Mouse (Mus musculus) fibroblast of lung, adult 2 months (primary cell): ENCODE results near the gene Snx27.
A peak's percentile ranks its signal among the peaks of the same experiment; 100 is the strongest.

Experiments
- DNase-seq: peaks from one replicate; pipeline ENCODE4 v3.0.0-alpha.2; 2011; ENCODE audit warnings: low read depth

Gene Snx27

DNA sequence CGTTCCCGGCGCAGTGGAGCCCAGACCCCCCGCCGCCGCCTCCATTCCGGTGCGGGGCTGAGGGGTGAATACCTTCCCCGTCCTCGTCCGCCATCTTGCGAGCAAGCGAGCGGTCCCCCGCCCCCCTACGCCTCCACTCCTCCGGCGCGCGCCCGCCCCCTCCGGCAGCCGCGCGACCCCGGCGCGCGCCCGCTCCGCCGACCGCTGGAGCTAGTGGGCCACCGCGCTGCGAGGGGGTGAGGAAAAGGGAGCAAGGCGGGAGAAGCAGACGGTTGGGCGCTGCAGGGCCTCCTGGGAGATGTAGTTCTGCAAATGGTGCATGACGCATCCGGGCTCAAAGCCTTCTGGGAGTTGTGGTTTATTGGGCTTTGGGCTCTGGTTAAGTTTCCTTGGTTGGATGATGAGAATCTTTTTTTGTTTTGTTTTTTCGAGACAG lies at the start of gene Snx27:
TSS of gene Snx27 (minus strand) at position 261 of the 436 bp plus-strand sequence.
- peak; percentile 75 for DNase-seq

DNA sequence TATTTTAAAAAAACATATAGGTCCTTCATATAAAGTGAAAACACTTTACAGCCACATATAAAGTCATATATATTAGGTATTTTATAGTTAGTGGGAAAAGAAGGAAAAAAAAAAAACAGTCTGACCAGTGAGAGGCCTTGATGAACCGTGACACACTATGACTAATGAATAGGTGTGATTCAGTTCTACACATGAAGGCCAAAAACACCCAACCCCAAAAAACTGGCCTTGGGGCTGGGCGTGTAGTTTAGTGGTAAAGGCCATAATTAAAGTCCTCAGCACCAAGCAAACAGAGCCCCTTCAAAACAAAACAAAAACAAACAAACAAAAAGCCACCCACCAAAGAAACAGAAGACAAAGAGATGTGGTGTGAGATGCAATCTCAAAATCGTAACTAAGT lies 47.4 kb upstream of the Snx27 start:
- DNase-seq, result no peak

DNA sequence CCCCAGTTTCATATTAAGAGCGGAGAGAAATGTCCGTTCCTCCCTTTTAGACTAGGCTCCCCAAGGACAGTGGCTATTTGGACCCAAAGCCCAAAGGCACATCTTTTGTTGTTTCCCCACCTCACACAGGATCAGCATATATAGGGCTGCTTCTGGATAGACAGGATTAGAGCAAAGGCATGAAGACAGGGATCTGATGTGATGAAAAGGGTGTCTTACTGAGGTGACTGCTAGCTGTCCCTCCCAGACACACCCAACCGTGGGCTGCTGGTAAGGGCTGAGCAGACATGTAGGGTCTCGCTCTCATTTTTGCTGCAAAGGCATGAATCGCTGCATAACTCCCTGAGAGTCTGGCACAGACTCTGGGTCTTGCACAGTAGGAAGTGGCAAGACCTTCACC lies 46.2 kb upstream of the Snx27 start:
- no peak for DNase-seq

DNA sequence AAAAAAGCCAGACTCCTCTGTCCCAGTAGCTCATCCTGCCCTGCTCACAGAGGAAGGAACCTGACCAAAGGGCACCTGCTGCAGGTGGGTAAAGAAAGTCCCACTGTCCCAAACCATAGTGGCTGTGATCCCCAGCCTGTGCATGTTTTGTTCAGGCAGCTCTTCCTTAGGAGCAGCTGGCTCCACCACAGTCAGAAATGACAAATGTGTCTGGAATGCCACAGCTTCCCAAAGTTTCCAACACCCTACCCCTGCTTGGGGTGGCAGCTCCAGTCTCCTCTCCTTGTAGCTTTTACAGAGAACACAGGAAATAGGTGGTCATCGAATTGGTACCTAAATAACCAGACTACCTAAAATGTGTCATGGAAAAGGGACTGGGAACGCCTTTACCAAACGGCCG lies 41.8 kb upstream of the Snx27 start:
- DNase-seq, result no peak

DNA sequence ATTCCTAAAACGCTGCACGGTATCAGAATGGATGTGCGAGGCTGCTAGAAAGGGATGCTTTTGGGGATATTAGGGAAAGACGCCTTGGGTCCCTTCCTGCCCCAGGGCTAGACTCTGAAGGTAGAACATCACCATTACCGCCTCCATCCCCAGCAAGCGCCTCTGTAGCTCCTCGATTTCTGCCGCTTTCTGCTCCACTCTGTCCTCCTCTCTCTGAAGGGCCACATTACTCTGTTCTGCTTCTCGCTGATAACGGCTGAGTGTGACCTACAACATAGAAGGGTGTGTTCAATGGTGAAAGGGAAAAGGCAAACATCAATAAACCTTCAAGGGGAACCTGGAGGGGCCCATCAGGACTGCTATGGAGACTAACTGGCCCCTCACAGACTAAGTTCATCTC lies 40.0 kb upstream of the Snx27 start:
- no peak for DNase-seq

DNA sequence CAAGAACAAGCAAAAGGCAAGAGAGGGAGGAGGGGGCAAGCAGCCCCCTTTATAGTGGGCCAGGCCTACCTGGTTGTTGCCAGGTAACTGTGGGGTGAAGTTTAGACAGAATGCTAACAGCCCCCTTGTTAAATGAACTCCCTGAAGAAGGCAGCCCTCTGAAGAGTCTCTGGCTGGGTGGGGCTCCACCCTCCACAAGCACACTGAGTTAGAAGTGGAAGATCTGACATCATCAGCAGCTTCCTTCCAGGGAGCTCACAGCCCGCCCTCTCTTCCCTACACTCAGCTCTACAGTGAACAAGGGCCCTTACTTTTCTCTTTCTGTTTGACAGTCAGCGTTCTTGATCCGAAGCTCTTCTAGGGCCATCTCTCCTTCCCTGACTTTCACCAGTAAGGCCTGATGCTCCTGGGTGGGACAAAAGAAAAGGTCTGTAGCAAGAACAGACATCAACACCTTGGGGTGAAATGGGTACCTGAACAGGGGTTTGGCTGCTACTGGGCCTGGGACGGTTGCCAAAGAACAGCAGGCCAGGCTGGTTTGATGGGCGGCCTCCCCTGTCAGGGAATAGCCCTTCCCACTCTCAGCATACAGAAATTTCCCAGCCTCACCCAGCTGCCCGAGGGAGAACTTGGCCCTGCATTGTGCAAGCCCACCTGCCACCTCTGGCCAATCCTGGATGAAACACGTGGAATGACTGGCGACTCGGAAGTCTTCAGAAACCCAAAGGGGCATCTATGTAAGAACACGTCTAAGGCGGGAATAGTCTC lies 39.4 kb upstream of the Snx27 start:
- DNase-seq, result no peak

DNA sequence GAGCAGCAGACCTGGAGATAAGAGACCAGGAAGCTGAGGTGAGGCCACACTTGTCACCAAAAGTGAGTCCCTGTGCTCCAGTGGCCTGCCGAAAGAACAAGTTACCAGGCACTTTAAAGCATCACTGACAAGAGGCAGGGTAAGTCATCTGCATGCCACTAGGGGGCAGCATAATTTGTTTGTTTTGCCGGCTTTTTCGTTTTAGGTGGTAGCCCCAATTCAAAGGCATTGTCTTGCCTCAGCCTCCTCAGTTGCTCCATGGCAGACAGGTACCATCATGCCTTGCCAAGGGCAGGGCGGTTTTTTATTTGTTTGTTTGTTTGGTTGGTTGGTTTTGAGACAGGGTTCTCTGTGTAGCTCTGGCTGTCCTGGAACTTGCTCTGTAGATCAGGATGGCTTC lies 34.2 kb upstream of the Snx27 start:
- DNase-seq, result no peak

DNA sequence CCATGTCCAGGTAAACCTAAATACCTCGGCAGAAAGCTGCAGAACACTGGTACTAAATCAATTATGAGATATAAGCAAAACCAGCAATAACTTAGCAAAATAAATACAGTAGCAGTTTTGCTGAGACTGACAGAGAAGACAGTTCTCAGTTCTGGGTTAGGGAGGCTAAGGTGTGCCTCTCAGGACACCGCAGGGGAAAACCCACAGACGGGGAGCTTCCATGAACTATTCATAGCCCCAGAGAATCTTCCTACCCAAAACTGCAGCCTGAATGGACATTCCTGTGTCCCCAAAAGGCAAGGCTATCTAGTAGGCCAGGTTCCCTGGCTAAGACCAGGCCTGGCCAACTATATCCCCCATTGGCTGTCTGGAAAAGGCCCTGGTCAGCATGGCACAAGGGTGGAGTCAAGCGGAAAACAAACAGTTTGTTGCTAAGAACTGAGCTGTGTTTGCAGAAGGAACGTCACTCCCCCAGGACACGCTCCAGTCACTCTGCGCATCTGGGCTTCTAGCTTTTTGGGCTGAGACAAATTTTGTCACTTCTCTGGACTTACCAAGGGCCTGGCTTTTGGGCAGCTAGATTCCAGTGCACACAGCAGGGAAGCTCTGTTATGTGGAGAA lies 30.9 kb upstream of the Snx27 start:
- no peak for DNase-seq

DNA sequence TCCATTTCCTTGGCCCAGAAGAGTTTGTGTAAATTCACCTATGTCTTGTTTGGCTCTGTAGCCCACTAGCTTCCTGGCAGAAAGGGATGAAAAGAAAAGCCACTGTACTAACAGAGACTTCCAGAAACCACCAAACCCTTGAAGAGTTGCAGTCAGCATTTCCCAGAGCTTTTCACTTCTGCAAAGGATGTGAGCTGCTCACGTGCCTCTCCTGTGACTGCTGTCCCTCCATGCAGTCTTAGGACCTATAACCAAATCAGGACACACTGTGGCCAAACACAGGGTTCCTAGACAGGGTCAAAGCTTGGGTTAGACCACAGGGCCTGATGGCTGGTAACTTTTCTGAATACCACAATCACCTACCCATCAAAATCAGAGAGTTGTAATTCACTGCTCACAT lies 29.8 kb upstream of the Snx27 start:
- no peak for DNase-seq

DNA sequence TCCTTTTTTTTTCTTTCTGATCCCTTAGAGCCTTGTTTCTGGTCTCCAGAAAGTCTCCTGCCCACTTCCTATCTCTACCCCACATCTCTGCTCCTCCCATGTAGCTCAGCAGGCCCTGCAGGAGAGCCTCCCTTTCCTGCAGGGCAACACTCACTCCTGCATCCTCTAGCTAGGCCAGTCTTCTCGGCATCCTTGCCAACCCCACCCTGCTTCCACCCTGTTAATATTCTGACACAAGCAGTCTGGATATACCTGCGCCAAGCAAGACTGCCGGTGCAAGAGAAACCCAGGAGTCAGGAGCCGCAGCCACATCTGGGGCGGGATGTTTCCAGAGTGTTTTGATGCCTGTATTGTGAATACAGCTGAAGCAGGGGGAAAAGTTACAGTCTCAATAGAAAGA lies 29.3 kb upstream of the Snx27 start:
- peak; percentile 24 for DNase-seq

DNA sequence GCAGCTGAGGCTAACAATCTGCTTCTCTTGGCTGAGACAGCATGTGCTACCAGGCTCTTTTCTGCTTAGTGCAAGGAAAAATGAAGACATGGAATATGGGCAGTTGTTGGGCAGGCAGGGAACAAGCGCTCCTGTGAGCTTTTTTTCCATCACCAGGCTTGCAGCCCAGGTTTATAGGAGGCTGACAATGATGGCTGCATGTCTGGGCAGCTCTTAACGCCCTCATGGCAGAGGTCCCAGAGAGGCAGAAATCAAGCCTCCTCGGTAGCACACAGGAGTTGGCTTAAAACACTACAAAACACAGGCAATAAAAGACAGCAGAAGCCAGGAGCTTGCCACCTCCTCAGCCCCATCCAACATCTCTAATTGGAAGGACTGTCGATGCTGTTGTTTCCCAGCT lies 28.8 kb upstream of the Snx27 start:
- peak; percentile 56 for DNase-seq

DNA sequence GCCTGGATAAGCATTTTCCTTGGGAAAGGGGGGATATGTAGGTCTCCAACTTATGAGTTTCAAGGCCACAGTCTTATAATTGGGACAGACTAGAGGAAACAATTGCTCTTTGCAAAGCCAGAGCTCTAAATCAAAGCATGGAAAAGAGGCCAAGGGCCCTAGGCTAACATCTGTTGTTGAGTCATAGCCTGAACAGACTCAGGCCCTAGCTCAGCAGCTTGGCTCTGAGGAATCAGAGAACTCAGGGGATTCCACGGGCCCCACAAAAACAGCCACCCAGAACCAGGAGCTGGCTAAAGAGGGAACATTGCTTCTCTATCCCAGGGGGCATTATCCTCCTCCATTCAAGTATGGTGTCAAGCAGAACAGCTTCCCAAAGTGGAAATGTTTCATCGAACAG lies 28.1 kb upstream of the Snx27 start:
- peak; percentile 76 for DNase-seq

DNA sequence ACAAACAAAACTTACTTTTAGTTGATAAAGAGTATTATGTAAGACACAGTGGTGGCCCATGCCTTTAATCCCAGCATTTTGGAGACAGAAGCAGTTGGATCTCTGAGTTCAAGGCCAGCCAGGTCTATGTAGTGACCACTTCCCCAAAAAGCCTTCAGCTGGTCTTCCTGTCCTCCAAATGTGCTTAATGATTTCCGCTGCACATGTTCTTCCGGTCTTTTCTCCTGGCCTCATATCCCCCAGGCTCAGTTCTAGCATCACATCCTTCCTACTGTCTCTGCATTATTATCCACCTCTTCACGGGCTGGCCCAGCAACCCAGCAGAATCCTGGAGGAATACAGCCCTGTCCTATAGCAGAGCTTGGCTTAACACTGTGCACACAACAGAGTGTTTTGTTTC lies 27.1 kb upstream of the Snx27 start:
- DNase-seq, result no peak

DNA sequence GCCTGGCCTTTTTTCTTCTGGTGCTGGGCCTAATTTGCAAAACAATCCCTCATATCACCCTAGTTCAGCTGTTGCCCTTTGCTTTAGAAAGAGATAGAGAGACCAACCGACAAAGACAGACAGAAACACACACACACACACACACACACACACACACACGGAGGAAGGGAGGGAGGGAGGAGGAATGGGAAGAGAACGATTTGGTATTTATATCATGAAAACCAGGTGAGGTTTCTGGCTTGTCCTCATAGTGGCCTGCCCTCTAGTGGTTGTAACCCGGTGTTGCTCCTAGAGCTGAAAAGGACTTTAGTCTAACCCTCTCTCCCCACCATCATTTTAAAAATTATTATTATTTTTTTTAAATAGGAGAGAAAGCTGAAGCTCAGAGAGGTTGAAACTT lies 19.4 kb upstream of the Snx27 start:
- peak; percentile 26 for DNase-seq

DNA sequence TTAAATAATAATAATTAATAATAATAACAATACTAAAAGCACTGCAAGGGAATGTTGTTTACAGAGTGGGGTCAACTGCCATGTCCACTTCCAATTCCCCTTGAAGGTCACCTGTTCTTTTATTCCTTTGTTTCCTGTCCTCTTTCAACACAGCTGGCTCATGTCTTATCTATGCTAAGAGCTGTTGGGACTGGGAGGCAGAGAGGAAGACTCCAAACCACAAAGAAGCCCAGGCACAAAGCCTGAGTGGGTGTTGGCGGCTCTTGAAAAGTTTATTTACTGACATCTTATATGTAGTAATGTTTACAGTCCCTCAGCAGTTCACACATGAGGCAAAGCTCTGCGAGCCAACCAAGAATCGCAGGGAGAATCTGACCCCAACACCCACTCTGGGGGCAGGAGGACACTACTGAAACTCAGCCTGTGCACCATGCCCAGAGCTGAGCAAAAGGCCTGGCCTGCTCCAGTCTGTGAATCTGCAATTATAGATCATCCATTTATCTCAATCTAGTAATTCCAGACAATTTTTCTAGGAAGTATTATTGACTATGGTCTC lies 14.8 kb upstream of the Snx27 start:
- no peak for DNase-seq

DNA sequence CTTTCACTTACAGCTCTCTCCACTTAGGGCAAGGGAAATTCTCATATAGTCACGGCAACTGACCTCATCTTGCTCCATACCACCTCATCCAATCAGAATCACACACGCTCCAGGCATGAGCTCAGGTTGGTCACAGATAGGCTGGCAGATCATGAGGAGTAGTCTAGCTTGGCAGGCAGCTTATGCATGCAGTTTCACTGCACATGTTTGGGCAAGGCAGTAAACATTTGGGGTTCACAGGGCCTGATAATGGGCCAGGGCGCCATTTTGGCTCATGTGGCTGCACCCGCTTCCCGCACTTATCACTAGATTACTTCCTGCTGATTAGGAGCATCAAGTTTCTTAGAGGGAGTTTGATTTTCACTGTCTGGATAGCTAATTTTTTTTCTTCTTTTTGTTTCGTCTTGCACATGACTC lies 13.4 kb upstream of the Snx27 start:
- DNase-seq, result no peak

DNA sequence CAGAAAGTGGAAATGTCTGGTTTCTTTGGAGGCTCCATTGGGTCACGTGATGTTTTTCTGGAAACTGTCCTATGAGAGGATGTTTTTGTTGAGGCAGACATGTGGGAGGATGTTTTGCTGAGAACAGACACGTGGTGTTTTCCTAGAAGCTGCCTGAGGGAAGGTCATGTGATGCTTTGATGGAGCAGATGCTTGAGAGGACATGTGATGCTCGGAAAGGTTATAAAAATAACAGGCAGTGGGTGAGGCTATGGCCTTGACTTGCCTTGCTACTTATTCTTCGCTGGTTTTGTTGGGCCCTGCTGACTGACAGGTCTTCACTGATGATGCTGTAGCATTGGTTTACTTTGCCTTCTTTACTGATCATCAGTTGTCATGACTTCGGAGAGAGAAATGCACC lies 8.6 kb upstream of the Snx27 start:
- no peak for DNase-seq

DNA sequence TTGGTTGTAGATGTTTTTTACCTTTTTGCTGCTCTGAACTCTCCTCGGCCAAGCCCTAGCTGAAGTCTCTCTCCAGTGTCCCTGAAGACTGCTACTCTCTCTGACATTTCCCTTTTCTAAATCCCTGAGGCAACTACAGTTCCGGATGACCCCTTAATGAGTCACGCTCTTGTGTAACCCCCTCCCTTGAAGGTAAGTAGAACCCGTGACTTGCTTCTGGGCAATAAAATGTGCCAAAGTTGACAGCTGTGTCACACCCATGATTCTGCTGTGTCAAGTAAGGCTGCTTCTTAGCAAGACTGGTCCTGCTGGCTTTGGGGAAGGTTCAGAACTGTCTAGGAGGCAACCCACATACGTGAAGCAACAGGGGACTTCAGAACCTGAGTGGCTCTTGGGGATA lies 5.4 kb upstream of the Snx27 start:
- DNase-seq, result no peak

DNA sequence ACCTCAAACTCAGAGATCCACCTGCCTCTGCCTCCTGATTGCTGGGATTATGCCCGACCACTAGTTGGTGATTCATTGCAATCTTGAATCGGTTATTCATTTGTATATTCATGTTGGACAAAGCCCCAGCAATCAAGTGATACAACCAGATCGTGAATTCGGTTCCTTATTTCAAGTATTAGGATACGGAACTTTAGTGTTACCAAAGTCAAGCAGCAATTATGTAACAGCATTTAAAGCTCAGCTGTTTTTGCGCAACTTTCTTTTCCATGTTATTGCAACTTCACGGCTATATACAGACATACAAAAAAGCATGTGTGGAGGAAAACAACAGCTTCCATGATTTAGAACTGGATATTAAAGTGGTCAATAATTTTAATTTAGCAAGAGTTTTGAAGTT lies 428 bp upstream of the Snx27 start:
- DNase-seq, result no peak

DNA sequence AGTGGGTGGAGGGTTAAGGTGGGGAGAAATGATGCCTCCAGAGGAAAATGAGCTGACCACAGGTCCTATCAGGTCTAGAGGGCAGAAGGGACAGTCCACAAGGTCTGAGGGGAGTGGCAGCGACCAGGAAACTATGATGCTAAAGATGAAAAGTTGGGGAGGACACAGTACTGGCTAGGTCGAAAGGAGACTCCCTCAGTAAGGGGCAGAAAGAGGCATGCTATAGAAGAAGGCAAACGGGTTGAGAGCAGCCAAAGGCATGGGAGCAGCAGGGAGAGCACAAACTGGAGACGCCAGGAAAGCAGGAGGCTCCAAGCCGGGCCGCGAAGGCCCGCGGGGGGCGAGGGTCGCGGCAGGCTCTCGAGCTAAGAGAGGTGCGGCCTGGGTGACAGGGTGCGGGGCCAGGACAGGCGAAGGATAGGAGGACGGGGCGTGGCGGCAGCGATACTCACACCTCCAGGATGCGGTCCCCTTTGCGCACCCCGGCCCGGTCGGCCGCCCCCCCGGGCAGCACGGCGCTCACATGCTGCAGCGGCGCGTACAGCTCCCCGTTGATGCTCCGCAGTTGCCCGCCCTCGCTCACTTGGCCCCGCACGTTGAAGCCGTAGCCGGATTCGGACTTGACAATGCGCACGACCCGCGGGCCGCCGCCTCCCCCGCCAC lies 592 bp downstream of the Snx27 start:
- DNase-seq, result no peak

DNA sequence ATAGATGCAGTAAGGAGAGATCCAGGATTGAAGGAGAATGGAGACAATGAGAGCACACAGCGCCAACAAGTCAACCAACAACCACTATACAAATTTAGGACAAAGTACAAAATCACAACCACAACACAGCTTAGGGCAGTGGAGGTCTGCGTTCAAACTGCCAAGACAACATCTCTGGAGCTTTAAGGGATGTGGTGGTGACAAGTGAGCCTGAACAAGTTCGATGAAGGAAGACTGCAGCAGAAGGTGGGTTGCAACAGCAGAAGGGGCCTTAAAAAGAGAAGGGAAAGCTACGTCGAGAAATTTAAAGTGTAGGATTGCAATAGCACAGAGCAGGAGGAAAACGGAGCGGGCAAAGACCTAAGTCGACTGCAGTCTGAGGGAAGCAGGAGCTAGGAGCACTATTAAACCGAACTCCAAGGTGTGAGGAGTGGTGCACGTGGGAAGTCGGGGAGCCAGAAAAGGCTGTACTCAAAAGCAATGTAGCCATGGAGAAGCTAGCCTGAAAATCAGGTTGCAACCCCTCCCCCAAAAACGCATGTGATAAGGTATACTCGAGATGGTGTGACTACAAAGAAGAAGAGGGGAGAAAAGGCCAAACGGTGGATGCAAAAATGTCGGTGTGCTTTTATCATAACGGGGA lies 1.3 kb downstream of the Snx27 start:
- DNase-seq, result no peak

DNA sequence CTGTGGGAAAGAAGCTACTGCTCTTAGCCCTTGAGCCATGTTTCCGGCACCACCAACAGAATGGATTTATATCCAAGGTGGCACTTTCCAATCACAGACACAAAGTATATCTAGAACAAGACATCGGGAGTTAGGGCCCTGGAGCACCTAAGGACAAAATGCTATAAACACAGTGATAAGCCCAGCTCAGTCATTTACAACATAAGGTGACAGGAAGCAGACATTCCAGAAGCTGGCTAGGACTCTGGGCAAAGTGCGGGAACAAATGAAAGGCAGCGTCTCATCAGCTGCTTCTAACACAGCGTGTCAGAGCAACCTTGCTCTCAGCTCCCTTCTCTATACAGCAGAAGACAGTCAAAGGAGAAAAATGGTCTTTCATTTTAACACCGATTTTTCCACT lies 8.0 kb downstream of the Snx27 start:
- DNase-seq, result no peak

DNA sequence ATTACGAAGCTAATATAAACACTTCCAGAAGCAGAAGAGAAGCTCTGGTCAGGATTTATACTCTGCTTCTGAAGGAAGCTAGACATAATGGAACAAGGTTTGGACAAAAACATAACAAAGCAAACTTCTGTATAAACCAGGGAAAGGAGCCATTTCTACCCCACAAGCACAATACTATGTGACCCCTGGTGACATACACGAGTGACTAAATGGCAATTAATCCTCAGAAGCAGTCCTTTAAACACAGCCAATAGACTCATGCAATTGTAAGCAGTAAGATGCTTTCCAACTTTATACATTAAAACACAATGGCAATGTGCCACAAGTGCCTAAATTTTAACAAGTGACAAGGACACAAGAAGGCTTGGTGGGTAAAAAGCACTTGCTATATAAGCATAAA lies 15.3 kb downstream of the Snx27 start:
- no peak for DNase-seq
